Mouse (Mus musculus): Measurements from ENCODE around the gene Ppat.

DNA sequence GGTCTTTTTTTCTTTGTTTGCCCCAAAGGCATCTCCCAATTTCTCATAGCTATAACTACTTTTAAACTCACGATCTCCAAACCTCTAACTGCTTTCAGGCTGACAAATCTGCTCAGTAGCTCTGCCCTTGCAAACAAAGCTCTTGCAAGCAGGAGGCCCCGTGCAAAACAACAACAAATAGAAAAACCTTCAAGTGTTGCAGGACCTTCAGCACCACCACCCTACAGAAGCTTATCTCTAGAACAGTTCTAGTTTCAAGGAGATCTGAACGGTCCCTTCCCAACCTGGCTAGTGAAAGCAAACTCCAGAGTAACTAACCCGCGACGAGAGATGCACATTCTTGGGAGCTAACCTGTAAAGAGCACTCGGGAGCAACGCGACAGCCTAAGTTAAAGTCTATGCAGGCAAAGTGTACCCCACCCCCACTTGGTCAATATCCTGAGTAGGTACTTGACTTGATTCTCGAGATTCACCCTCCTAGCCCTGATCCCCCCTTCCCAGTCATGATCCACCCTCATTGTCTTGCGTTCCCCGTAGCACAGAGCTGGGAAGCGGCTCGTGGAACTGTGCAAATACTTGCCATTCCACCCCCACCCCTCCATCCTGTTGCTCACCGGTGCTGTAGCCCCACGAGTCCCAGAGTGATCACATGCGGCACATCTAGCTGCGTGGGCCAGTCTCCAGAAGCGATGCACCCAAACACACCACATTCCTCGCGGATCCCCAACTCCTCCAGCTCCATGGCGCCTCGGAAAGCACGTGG is 854 bp downstream of the Ppat start:
- TF ChIP-seq POLR2A (IDR thresholded peaks at IDR 0.05; ENCODE audit: borderline replicate concordance, insufficient read depth, low read length) (no peak), CTCF (IDR thresholded peaks at IDR 0.05; ENCODE audit: borderline replicate concordance, insufficient read depth, low read depth, low read length) (no peak)

Measured in cerebellum, adult 2 months (tissue).